Mouse (Mus musculus) heart, postnatal 10 days (tissue): Measurements from ENCODE around the gene Atg4d. TPM values are rescaled to one million over a fixed set of nuclear protein-coding genes. Genes with fewer than 3 reads are reported as not detected.
"Not testable (repeated sequence)": the region's sequence is repeated elsewhere in the genome, so short reads cannot be mapped to it uniquely, and the experiment has no call there.

ENCODE experiments used
- DNase-seq, 2 experiments: peaks; one replicate each; pipeline ENCODE4 v3.0.0; 2021
- intact Hi-C: fragments of 180-260 bp; cut with DNase I; formaldehyde crosslinking; loops from one replicate; pipeline ENCODE4 v1.15.1; 2025
- total RNA-seq, 2 experiments: library from RNA; stranded (reverse); gene quantifications; 2 replicates each; pipeline ENCODE4 v1.2.3; 2021

Atg4d gene
- total RNA-seq, 2 experiments from 2014 or later: 67.6 to 69.6 TPM

DNA sequence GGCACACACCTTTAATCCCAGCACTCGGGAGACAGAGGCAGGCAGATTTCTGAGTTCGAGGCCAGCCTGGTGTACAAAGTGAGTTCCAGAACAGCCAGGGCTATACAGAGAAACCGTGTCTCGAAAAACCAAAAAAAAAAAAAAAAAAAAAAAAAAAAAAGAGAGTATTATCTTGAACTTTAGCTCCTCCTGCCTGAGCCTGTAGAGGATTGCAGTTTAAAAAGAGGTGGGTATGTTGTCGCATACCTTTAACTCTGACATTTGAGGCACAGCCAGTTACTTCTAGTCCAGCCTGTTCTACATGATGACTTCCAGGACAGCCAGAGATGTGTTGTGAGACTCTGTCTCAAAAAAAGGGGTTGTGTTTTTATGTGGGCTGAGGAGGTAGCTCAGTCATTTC, 4.5 kb downstream of the Atg4d start:
- intact Hi-C loops: loop anchor here (2.0 kb wide), 1 partner anchor 17 kb away; the partner anchor contains the start of gene Kri1
- not testable (repeated sequence) for DNase-seq

DNA sequence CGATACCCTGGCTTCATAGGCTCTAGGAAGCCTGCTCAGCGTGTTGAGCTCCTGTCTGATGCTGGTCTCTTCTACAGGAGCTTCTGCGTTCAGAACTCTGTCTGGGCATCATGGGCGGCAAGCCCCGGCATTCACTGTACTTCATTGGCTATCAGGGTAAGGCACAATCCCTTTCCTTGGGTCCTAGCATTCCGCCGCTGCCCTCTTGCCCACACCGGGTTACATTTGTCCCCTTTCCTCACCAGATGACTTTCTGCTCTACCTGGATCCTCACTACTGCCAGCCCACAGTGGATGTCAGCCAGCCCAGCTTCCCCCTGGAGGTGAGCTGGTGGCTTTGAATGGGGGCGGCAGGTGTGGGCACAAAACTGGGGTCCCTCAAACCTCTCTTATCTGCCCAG, 7.3 kb downstream of the Atg4d start:
- intact Hi-C loops: no loop called here
- DNase-seq: no peak

DNA sequence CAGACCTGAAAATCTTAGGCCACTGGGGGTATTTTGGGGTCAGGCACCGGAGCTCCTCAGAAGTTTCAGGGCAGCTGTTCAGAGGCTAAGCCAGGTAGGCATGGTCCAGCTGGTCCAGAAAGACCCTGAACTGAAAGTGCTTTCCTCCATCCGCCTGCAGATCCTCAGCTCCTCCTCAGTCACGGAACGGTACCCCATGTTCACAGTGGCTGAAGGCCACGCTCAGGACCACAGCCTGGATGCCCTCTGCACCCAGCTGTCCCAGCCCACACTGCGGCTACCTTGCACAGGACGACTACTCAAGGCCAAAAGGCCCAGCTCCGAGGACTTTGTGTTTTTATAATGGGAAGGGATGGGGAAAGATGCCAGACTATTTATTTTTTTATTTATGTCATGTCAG, 8.0 kb downstream of the Atg4d start:
- DNase-seq: no peak
- intact Hi-C loops: no loop called here

DNA sequence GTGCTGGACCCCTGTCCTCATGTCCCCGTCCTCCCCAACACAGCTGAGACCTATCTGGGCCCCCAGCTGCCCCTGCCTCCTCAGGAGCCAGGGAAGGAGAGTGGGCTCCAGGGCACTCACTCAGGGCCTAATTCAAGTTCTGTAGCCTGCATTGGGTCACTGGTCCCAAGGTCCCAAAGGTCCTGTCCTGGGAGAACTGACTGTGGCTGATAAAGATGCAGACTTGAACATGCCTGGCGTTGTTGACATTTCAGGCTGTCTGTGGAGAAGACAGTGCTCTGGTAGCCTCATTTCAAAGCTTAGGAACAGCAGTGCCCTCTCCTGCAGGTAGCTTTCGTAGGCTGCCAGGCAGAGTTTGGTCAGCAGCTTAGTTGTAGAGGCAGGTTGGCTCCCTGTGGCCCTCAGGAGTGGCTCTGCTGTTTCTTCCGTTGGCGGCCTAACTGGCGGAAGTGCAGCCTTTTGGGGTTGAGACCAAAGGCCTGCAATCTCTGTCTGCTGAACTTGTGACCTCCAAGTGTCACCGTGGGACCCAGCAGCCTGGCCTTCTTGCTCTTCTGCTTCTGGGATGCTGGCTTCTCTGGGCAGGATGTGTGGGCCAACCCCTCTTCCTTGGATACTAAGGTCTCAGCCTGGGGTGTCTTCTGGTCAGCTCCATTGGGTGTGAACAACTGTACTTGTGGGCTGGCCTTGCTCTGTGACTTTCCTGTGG, 8.6 kb downstream of the Atg4d start:
- intact Hi-C loops: no loop called here
- no peak for DNase-seq

DNA sequence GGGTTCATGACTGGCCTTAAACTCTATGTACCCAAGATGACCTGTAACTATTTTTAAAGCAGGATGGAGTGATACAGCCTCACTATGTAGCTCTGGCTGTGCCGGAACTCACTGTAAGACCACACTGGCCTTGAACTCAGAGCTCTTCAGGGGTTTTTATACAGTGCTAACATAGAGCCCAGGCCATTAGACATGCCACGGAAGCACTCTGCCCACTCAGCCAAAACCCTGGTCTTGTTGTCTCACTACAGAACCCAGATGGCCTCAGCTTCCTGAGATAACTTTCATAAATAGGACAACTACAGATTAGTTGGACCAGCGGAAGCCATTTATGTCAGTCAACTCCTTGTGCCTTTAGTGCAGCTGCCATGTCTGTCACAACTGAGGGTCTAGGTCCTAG, 9.2 kb downstream of the Atg4d start:
- DNase-seq: no peak
- intact Hi-C loops: no loop called here

DNA sequence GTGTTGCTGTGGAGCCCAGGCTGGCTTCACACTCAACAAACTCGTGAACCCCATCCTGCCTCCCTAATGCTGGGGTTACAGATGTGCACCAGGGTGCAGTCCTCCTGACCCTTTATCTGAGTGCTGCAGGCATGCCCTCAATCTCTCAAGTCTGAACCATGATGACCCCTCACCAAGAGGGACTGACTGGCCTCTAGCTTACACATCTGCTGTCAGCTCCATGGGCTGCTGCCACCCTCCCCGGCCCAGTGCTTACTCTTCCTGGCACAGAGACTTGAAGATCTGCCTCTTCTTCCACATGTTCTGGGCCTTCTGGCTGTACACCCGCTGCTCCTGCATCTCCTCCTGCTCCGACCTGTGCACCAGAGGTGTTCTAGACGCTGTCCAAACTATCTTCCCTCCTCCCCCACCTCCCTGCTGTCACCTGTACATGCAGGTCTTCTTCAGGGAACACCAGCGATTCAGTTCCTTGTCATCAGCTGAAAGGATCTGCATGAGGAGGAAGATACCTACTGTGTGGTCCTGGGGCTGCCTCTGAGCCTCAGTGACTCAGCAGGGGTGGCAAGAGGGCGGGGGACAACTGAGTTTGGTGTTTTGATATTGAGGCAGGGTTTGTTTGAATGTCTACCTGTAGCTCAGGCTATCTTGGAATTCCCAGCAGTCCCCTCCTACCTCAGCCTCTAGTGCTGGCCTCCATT, 10.1 kb downstream of the Atg4d start:
- intact Hi-C loops: no loop called here
- DNase-seq: no peak

DNA sequence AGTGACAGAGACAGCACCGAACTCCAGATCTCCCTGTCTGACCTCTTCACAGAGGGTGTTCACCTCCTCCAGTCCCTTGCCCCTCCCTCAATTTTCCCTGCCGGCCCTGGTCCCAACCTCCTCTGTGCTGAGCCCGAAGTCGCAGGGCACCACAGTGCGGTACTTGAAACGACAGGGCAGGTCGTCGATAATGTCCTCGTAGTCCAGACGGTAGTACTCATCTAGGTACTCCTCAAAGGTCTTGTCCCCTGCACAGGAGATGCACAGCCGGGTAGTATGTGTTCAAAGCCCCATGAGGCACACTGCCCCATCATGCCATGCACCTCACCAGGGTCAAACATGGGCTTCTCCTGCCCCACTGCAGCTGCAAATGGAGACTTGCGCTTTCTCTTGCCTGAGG, 10.6 kb downstream of the Atg4d start:
- intact Hi-C loops: no loop called here

DNA sequence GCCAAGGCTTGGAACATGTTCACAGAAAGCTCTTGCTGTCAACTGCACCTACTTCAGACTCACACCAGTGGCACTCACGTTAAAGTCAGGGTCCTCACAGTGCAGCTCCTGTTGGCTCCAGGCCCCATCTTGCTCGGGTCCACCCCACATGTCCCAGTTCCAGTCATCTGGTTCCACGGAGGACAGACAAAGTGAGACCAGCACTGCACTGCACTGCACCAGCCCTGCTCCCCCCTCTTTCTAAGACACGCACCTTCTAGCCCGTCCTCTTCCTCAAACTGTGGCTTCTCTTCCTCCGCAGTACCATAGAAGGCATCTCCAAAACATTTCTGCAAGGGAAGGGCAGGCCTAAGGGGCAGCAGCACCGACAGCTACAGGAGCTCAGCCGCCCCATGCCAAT, 11.2 kb downstream of the Atg4d start:
- intact Hi-C loops: no loop called here
- no peak for DNase-seq

More for the DNA sequence above, 10.6 kb downstream of the Atg4d start:
- DNase-seq: no peak

DNA sequence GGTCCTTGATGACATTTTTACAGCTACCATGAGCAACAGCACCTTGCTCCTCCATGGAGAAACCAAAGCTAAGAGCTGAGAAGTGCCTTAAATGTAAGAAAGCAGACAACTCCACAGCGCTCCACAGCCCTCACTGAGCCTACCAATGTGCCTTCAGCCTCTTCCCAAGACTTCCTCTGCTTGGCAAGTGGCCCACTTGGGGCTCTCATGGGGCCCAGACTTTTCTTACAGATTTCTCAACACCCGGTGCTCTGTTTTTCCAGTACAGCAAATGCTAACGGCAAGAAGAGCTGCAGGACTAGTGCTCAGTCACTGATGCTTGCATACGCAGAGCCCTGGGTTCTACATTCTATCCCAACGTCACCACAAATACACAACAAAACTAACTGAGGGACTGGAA, 12.7 kb downstream of the Atg4d start:
- DNase-seq: no peak
- intact Hi-C loops: no loop called here

DNA sequence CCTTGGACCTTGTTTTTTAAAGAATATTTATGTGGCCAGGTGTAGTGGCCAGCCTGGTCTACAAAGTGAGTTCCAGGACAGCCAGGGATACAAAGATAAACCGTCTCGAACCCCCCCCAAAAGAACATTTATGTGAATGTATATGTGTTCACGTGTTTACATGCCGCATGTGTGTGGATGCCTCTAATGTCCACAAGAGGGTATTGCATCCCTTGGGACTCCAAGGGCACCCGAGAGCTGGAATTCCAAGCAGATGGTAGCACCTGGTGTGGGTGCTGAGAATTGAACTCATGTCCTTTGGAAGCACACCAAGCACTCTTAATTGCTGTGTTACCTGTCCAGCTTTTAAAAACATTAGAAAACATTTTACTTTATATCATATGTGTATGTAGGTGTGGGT, 18.5 kb downstream of the Atg4d start:
- DNase-seq: no peak
- intact Hi-C loops: no loop called here

DNA sequence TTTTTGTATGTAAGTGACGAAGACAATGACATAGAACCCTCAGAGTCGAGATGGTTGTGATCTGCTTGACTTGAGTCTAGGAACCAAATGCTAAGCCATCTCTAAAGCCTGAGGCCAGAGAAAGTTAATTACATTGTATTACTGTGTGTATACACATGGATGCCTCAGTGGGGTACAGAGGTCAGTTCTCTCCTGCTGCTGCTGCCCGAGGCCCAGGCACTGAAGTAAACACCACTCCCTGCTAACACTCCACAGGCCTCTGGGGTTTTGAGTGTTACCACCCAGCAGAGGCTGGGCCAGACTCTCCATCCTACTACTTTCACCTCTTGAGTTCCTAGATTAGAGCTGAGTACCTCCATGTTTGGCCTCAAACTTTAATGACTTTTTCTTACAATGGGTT, 18.9 kb downstream of the Atg4d start:
- intact Hi-C loops: no loop called here

DNA sequence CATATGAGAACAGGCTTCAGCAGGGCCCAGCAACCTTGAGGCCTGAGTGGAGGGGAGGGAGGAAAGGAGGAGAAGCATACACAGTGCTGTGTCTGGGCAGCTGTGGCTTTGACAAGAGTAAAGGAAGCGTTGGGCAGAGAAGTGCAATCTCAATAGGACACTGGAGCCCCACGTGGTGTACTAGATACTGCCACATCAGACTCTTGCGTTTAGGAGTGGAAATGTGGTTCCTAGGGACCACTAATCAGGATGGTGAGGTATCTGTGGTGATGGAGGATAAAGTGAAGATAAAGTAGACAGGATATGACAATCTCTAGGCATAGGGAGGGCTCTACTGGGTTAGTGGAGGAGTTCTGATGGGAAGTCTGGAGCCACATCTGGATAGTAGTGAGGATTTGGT, 21.7 kb downstream of the Atg4d start:
- no peak for DNase-seq
- intact Hi-C loops: loop anchor here (2.0 kb wide), 1 partner anchor 18 kb away; no protein-coding TSS in a partner anchor

More for the DNA sequence above, 18.9 kb downstream of the Atg4d start:
- DNase-seq: no peak

DNA sequence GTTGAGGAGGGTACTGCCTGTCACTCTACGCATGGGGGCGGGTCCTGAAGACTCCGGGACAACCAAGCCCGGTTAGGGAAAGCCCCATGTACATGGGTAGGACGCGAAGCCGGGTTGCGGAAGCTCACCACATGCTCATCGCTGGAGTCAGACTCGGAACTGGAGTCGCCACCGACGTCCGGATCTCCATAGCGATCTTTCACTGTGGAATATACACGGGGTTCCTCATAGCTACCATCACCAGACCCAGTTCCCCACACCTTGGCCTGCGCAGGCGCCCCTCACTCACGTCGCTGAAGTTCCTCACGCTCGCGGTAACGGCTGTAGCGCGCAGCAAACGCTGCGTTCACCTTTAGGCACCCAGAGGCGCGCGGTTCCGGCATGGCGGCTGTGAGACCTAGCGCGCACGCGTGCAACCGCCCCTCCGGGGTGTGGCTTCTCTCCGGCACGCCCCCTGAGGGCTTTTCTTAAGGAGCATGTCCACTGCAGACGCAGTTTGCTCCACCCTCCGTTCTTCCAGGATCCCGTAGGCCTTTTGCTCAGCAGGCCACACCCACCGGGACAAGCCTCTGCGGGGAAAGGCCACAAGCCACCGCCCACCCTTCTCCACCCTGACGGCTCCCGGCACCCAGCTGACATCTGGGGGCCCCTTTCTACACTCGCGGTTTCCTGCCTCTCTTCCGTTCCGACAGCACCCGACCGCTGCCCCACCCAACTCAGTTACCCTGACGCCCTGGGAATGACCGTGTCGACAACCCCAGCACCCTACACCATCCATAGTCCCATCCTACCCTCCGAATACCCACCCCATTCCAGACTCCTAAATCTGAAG, 22.7 kb downstream of the Atg4d start, which contains the start of gene Kri1:
Gene Kri1, minus strand, starts transcription at position 399 of the 832 bp plus-strand sequence.
- intact Hi-C loops: loop anchor here (2.0 kb wide), 1 partner anchor 19 kb away; no protein-coding TSS in a partner anchor
- peak; percentile 98 to 99 for DNase-seq

DNA sequence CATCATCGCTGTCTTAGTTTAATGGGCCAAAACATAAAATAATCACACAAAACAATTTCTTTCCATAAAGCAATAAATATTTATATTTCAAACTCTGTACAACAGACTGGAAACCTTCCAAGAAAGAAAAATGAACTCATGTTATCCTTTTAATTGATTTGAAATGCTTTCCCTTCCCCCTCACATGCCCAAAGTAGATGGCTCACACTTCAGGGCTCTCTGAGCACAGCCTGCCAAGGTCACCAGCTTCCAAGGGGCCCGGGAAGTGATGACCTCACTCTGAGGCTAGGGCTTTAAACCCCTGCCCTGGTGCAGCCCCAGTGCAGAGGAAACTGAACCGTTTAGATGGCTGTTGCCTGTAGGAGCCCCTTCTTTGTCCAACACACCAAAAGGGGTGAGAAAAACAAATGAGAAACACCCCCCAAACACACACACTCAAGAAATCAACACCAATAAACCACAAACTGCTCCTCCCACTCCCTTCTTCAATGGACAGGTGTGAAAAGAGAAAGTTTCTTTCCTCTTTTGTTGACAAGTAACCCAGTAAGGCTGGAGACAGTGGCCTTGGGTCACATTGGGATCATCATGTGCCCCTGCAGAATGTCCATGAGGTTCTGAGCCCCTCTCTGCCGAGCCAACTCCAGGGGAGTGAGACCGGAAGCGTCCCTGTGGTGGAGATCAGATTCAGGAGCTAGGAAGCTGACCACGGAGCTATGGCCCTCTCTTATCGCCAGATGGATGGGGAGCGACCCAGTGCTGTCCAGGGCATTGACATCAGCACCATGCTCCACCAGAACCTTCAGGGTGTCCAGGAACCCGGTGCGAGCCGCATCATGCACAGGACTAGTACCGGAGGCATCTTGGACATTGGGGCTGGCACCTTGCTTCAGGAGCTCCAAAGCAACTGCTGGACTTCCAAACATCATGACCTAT, 23.6 kb downstream of the Atg4d start:
- intact Hi-C loops: no loop called here
- peak in 1 of 2 experiments; percentile 41 for DNase-seq

DNA sequence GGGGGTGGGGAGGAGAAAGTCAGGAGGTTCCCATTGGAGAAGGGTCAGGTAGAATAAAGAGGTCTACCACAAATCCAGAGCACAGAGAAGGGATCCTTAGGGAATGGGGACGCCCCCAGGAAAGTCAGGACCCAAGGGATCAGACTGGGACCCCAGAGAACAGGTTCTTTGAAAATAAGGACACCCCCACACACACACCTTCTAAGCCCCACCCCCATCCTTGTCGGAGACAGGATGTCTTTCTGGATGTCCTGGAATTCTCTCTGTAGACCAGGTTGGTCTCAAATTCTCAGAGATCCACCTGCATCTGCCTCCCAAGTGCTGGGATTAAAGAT, 24.2 kb downstream of the Atg4d start:
- DNase-seq: no peak
- intact Hi-C loops: no loop called here

DNA sequence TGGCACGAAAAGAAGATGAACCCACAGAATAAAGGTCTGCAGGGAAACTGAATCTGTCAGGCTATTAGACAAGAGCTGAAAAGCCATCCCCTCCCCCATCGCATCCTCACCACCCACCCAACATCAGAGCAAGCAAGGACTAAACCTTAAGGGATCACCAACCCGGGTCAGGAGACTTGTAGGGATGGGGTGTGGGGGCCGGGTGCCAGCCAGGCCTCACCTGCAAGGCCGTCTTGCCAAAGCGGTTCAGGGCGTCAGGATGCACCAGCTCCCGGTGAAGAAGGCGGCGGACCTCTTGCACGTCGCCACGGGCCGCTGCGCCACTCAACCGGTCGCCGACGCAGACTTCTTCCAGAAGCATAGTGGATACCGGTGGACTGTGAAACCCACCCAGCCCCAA, 25.5 kb downstream of the Atg4d start:
- intact Hi-C loops: loop anchor here (2.0 kb wide), 1 partner anchor 52 kb away; the partner anchor contains the start of gene Keap1
- DNase-seq: no peak

DNA sequence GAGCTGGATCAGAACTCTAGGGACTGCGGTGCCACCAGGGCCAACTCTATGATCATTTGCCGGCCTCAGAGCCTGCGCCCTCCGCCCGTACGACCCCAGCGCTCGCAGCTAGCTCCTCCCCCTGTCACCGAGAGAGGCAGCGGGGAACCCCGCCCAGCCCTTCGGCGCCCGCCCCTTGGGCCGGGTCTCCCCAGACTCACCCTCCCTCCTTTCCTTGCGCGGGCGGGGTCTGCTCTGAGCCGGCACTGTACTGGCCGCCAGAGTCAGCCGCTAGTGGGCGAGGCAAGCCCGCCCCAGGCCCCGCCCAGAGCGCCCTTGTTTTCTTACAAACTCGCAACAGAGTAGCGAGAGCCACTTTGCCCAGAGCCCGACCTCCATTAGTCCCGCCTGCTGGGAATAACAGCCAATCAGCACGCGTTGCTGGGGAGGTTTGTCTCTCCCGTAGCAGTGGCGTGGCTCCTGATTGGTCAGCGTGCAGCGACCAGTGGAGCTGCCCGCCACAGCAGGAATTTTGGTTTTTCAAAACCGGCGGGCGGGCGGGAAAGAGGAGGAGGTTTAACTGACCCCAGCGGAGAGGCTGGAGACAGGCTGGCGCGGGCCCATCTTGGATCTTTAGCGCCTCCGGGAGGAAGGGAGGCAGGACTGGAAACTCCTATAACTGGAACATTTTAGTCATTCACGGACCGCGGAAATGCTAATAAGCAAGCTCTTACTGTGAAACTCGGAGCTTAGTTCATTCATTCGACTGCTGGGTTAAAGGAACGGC, 26.1 kb downstream of the Atg4d start, which contains the start of gene Cdkn2d:
Gene Cdkn2d, minus strand, starts transcription at position 386 of the 766 bp plus-strand sequence.
- intact Hi-C loops: loop anchor here (2.0 kb wide), 1 partner anchor 52 kb away; the partner anchor contains the start of gene Keap1
- peak; percentile 100 for DNase-seq

DNA sequence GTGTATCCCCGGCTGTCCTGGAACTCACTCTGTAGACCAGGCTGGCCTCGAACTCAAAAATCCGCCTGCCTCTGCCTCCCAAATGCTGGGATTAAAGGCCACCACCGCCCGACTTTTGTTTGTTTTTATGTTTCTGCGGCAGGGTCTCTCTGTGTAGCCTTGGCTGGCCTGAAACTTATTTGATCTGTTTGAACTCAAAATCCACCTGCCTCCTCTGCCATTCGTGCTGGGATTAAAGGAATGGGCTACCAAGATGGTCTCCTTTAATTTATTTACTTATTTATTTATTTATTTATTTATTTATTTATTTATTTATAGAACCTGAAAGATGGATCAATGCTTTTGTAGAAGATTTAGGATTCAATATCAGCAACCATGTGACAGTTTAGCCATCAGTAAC, 26.8 kb downstream of the Atg4d start:
- intact Hi-C loops: loop anchor here (2.0 kb wide), 1 partner anchor 53 kb away; the partner anchor contains the start of gene Keap1
- DNase-seq: not testable (repeated sequence)

DNA sequence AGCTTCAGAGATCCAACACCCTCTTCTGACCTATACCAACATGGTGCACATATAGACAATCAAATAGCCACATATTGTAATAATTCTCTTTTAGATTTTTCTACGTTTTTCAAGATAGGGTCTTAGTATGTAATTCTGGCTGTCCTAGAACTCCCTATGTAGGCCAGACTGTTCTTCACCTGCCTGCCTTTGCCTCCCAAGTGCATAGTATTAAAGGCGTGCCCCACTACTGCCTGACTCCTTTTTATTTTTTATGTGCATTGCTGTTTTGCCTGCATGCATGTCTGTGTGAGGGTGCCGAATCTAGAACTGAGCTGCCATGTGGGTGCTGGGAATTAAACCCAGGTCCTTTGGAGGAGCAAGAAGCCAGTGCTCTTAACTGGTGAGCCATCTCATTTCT, 27.2 kb downstream of the Atg4d start:
- DNase-seq: no peak
- intact Hi-C loops: no loop called here
